Mouse (Mus musculus): Measurements from ENCODE around the gene Col4a2.

The Col4a2 gene

DNA sequence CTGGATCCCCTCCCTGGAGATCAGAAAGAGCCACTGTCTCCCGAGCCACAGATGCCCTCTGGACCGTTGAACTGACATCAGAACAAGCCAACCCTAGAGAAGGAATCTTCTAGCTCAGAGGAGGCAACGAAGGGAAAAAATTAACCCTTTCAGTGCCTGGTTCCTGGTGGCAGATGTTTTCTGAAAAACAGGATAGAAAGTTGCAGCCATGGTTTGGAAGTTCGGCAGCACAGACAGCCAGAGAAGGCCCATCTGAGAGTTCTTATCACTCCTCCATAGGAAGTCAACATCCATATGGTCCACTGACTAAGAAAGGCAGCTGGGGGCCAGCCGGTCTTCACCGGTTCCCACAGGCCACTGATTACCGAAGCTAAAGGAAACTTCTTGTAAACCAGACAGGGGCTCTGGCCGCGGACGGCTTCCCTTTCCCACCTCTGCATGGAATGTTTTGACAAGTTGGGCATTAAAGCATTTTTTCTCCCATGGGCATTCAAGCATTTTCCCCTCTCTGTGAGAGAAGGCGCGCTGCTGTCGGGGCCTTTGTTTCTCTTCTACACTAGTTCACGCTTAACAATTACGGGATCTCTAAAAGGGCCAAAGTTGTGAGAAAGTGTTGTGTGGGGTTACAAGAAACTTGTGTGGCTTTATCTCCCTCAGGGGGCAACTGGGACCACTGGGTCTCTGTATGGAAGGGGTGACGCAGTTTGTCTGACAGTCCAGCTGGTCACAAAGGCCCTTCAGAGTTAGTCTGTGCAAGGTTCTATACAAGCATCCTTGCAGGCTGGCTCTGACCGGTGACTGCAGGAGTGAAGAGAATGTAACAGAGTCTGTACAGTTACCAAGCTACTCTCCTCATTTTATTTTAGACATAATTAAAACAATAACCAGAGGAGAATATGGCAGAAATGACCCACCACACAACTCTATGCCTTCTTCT is 49.9 kb downstream of the Col4a2 start:
- DNase-seq: no peak

DNA sequence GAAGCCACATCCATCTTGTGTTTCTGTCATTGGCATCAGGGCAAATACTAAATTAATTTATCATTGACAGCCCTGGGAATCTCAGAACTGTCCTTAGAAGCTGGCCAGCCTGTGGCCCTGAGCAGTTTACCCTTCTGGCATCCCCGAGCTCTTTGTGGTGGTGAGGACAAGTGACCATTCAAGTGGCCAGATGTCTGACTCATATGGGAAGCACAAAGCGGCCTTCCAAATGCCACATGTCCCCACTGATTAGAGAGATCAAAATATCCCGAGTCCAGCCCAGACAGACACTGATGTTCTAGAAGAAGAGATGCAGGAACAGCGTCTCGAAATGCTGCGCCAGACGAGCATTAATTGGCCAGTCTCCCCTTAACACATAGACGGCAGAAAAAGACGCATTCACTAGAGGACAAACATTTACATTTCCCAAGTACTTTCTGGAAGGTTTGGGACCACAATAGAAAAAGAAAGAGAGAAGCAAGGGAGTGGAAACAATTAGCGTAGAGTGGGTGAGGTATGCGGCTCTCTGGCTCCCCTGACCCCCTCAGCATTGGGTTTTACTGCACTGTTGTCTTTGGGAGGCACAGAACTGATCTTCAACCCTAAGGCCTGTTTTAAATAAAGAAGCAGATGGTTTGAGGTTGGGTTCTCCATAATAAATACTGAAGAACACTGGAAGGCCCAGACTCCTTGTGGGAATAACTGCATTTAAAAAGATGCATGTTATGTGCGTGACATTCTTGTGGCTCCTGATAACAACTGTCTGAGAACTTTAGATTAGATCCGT is 50.9 kb downstream of the Col4a2 start:
- DNase-seq: no peak

DNA sequence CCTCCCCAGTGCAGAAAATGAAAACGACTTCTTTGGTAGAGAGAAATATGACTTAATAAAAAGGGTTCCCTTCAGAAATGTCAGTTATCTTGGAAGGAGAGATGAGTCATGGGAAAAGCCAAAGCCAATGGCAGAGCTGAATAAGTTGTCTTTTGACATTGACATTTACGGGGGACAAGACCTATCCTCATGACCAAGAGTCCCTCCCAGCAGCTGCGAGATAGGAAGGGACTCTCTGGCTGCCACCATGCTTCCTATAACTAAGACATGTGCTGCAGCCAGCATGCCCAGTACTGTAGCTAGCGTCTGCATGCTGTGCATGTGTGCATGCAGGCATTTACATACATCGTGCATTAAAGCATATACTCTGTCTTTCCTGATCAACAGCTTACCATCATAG is 53.6 kb downstream of the Col4a2 start:
- DNase-seq: no peak

DNA sequence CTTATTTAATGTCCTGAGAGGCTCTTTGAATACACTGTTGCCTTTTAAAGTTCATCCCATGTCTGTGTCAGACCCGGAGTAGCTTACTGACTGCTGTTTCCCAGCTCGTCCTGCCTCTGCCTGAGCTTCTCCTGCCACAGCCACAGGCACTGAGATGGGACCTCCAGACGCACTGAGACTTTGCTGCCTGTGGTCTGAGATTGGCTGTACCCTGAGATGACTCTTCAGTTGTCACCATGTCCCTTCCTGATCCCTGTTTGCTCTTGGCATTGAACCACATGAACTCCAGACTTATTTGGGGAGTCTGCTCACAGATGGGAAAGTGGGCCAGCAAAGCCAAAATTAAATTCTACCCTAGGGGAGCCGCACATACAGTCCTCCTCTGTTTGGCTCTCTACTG is 54.1 kb downstream of the Col4a2 start:
- no peak for DNase-seq

DNA sequence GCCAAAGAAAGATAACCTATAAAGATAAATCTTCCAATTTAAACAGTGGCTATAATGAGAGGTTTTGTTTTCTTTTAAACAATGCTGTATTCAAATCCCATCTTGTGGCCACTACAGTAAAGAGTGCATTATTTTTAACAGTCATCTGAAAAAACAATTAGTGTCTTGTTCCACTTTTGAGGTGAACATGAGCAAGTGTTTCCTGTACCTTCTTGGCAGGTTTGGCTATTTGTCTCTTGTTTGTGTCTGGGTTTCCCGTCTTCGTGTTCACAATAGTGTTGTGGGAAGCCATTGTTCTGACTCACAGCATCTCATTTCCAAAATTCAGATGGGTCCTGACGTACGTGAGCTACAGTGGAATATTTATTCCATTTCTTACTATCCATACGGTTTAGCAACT is 55.1 kb downstream of the Col4a2 start:
- DNase-seq: no peak

DNA sequence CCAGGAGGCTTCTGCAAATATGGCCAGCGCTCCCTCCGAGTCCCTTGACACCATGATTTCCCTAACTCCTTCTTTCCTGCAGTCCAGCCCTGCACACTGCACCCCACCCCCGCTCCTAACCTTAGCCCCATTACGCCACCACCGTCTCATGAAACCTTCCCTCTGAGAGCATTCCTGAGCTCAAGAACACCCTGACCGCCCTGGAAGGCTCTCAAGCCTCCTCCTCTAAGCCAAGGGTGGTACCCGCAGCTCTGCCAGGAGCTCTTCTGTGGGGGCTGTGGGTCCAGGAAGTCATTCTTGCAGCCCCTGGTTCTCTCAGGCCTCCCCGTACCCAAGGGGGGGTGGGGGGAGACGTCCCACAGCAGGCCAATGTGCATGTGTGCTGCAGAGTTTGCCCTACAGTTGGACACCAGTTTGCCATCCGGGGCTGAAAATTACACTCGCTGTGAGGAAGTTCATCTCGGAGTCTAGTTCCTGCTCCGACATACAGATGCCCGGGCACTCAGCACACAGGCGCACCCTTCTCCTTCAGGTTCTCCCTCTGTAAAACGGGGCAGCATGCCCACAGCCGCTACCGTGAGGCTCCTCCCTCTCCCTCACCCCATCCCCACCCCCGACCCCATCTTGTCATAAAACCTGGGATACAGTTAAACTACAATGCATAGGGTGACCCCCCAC is 57.1 kb downstream of the Col4a2 start:
- no peak for DNase-seq

DNA sequence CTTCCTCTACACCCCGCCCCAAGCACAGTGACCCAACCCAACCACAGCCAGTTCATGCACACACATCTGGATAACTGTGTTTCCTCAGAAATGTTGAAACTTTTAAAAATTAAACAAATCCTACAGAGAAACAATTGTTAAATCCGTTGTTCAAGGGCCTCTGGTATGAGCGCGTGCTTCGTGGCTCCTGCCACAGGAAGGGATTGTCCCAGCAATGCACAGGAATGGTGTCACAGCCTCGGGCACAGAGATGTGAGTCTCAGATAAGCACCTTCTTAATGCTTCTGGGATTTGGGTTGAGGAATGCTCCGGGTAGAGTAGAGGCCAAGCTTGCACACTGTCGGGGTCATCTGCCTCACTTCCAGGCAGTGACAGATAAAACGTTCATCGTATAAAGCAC is 58.7 kb downstream of the Col4a2 start:
- no peak for DNase-seq

DNA sequence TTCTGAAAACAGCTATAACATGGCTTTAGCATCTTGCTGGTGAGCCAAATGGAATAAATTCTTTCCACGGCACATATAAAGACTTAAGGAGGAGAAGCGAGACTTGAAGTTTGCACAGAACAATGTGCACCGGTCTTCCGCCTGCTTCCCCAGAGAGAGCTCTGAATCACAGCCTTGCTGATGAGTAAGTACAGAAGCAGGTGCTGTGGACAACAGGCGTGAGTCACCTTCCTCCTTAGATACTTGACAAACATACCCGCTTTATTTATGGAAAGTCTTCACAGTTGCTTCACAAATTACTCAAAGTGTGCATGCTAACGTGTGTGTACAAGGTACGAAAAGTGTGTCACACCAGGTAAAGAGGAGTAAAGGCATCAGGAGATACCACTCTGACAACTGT is 59.5 kb downstream of the Col4a2 start:
- no peak for DNase-seq

DNA sequence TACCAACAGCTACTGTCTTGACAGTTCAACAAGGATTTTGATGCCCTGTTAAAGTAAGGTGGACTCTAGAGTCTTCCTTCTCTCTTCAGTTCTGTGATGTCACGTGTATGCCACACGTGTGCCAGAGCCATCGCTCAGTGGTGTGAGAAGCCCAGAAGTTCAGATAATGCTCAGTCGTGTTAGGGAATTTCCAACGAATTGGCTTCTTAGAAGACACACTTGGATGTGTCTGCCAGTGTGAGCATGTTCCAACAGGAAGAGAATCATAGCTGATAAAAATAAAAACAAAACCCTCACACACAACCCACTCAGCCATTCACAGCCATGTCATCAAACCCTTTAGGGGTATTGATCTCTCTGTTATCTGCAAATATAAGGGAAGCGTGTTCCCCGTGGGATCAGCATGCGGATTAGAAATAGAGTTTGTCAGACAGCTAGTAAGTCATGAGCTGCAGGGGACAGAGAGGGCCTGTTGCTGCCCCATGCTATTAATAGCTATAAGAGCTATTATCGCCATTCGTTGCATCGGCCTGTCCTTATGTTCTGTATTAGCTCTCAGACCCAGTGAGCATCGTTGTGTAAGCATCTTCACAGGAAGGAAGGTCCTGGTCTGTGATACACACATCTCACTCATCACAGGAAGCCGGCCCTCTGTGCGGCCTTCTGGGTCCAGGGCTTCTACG is 61.2 kb downstream of the Col4a2 start:
- no peak for DNase-seq

DNA sequence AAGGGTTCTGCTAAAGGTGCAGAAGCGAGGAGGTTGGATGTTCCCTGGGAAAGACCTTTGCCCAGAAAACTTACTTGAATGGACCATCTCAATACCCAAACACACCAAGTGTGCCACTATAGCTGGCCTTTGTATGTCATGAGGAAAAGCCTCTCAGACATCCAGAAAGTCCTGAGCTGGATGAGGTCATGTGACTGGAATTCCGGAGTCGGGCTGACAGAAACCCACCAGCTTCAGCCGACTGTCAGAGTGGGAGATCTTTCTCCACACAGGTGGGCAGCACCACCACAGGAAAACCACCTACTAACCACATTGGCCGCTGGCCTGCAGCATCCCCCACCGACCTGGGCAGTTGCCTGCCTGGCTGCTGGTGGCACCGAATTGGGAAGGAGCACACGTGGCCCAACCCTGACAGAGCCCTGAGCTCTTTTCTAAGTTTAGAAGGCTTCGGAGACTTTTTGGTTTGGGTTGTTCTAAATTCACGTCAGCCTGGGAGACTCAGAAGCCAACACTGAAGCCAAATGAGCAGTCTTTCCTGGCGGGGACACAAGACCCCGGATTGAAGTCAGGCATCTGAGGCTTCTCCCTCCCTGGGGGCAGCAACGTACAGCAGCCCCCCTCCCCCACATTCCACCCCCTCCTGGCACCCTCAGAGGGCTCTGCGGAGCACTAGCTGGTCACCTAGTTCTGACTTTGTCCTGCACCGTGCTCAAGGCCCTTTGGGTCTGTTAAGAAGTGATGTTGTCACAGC is 61.9 kb downstream of the Col4a2 start:
- DNase-seq: no peak

DNA sequence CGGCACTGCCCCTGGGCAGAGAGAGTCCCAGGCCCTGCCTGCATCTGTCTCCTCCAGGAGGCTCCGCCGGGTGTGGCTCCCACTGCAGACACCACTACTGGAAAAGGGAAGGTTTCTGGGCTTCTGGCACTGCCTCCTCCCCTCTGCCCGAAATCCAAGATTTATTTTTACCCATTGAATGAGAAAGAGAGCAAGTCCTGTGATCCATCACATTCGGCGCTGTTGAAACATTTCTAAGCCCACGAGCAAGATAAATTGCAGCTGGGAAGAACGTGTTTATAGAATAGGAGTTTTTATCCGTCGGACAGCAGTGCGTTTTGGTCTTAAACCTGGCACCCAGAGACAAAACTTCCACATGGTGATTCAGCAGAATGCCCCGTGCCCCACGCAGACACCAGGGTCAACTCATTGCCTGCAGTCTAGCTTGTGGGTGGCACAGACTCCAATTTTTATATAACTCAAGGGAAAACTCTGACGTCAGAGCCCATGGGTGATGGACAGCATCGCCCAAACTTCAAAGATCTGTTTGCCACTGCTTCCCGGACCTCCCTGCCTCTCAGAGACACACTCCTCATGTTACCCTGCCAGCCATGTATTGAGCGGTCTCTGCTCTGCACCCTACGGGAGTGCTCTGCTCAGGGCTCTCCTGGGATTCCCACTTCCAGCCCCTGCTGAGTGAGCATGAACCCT is 63.3 kb downstream of the Col4a2 start:
- no peak for DNase-seq

DNA sequence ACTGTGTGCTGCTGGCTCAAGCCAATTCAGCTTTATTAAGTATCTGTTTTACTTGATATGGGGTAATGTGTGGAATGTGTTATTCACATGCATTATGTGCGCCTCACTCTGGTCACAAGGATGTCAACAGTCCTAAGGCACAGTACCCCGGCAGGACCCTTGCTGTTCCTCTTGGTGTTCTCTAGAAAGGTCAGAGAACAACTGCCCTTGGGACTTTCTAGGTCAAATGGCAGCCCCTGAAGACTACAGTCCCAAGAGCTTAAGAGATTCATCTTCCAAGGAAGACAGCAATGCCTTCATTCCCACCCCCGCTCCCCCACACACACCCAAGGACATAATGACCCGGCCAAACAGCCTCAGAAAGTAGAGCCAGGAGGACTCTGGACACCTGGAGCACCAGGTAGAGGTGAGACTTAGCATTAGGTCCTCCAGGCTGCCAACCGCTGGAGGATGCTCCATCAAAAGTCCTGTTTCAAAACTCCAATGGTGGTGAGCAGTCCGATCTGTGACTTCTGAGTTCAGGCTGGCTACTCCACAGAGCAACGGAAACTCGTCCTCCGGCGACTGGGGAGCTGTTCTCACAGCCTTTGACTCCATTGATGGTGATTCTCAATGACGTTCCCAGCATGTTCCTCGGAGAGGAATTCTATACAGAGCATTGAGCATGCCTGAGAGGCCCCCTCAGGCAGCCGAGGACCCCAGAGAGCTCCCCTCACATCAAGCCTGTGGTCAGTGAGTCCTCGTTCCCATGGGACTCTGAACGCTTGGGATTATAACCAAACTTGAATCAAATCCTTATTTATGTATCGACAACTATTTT is 65.0 kb downstream of the Col4a2 start:
- DNase-seq: no peak

DNA sequence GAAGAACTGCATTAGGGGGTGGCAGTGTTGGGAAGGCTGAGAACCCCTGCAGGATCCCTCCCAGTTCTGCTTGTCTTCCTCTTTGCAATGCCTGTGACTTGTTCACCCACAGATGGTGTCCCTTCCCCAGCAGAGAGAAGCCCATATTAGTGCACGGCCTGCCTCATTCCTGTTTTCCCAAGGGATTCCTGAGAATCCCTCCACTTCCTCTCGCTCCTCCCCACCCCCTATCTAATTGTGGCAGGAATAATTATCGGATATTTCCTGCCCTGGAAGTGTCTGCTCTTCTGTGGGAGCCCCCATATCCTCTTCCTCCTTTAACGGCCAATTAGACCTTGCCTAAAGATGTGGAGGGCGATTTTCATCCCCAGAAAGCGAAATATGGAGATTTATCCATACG is 67.0 kb downstream of the Col4a2 start:
- DNase-seq: no peak

DNA sequence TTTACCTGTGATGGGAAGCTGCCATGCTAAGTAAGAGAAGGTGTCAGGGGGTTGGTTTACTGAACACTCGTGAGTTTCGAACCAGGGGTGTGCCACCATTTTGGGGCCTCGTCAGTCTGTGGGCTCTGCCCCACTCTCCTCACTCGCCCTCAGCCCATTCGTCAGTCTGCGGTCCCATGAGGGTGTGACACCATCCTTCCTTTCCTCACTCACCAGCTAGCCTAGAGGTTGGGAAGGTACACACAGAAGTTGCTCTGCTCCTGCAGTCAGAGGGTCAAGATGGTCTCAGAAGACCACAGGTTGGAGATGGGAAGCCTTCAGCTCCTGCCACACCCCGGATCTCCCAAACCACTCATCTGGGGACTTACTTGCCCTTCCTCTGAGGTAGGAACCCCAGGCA is 68.9 kb downstream of the Col4a2 start:
- DNase-seq: no peak

DNA sequence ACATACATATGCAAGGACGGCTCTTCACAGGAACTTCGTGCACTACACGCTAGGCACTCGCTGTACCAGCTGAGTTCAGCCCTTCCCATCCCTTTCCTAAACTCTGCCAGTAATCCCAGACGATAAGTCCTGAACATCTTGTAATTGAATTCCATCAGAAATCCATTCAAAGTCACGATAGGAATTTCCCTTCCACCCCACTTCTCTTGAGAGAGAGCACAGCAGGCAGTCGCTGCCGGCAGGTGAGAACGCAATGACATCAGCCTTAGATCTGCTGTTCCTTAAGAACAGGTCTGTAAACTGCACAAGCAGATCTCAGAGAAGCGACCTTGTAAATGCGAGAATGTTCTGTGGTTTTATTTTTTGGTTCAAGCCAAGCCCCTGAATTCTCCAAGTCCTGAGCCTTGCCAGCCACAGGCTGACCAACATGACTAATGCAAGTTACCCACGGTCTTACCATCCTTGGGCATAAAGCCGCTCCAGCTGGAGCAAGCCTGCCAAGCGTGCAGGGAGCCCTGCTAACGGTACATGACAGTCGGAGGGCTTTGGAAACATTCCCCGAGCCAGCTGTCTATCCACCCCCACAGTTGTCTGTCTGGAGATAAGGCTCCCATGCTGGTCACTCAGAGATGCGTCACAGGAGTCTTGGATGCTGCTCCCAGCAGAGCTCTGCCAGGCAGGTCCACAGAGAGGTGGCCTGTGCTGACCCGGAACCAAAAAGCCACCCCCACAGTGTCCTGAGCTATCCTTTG is 69.6 kb downstream of the Col4a2 start:
- DNase-seq: peak; percentile 78 to 86

DNA sequence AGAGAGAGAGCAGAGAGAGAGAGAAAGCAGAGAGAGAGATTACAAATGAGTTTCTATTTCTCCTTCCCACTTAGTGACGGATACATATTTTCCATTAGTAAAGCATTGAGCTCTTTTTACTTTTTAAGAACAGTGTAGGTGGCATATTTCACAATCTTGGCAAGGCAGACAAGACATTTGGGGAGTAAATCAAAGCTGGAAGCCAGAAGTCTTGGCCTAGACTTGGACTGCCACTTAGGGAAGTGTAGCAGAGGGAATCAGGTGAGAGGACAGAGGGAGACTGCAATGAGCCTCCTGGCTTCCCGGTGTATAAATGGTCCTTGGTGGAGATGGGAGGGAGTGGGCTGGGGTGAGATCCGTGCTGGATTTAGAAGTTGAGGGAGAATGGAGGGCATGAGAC is 70.3 kb downstream of the Col4a2 start:
- no peak for DNase-seq

DNA sequence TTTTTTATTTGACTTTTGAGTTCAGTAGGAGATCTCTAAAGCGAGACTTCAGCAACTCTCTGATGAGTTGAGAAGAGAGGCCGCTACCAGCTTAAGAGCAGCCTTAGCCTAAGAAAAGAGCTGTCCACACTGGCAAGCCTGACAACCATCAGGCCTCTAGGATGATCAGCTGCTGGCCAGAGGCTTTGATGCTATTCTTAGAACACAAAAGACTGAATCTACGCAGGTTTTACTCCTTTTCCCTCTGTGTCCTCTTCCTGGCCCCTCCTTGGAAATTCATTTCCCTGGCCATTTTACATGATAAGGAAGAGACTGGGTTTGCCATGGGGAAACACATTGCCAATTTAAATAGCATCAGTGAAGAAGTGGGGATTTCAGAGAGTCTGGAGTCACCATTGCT is 70.8 kb downstream of the Col4a2 start:
- no peak for DNase-seq

DNA sequence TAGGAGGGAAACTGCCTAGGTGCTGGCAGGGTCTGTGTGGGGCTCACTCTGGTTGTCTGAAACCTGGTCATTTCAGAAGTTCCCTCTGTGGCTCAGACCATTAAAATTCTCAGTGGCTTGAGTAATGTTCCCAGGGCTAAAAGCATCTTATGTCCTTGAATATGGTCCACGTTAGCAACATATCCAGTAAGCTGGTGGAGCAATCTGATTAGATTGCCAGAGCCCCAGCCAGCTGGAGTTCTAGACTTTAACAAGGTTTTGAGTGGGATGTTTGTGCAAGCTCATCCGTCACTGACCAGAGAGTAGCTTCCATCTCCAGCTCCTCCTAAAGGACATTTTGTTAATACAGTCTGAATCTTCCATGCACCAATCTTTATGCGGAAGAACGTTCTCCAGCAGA is 72.2 kb downstream of the Col4a2 start:
- no peak for DNase-seq

DNA sequence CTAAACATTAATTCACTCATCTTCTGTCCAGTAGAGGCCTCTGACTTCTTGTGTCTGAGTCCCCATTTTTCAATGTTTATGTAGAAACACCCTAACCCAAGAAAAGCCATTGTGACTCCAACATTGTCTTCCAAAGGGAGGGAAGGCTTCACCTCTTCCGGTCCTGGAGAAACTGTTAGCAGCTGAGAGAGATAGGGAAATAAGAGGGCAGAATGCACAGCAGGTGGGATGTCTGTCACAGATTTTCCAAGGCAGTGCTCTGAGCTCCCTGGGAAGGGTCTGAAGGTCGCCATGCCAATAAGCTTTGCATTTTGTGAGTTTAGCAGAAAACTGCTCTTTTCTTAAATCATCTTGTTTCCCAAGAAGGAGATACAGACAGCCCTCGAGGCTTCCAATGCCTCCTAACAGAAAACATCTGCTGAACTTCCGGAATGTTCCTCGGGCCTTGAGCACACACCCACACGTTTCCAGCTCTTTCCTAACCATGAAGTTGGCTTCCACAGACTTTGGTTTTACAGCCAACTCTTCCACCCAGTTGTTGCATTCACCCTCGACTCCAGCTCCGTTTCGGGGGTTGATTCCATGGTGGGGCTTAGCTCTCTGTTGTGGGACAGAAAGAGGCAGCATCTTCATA is 72.8 kb downstream of the Col4a2 start:
- DNase-seq: no peak

Measured in cerebellum, postnatal 10 days (tissue).